Mouse (Mus musculus) adrenal gland, postnatal 10 days (tissue): Measurements from ENCODE around the gene Mier2. TPM values are rescaled to one million over a fixed set of nuclear protein-coding genes. Genes with fewer than 3 reads are reported as not detected.

Source experiments
- DNase-seq: peaks from one replicate; pipeline ENCODE4 v3.0.0; 2021; ENCODE audit warnings: mixed read lengths
- total RNA-seq, 2 experiments: library from RNA; stranded (reverse); gene quantifications; 2 replicates each; pipeline ENCODE4 v1.2.3; 2021

The Mier2 gene
- total RNA-seq, 2 experiments from 2014 or later: 27.3 to 31.8 TPM

DNA sequence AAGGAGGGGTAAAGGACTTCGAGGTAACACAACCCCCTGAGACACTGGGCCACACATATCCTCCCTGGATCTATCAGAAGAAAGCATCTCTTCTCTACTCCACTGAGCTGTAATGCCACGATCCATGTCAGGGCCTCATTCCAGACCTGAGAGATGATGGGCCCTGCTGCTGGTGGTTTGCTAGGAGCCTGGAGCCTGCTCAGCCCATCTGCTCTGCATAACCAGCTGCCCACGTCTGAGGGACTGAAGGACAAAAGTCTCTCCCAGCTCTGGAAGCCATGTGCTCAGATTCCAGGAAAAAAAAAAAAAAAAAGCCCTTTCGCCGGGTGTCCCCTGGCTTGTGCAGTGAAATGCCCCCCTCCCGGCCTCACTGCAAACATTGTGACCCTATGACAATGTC lies 20.8 kb upstream of the Mier2 start:
- DNase-seq: no peak

DNA sequence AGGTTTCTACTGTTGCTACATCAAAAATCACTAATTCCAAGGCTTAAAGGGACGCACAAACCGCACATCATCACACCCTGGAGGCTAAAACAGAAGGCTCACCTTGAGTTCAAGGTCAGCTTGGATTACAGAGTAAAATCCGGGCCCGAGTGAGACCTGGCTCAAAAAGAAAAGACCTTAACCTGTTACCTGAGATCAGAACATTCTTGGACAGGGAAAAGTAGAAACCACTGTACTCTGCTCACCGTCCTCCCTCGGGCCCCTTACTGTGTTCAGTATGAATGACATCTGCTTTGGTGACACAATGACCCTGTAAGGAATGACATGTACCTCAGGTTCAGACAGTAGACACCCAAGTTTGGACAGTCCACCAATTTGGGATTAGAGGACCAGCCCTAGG lies 19.8 kb upstream of the Mier2 start:
- no peak for DNase-seq

DNA sequence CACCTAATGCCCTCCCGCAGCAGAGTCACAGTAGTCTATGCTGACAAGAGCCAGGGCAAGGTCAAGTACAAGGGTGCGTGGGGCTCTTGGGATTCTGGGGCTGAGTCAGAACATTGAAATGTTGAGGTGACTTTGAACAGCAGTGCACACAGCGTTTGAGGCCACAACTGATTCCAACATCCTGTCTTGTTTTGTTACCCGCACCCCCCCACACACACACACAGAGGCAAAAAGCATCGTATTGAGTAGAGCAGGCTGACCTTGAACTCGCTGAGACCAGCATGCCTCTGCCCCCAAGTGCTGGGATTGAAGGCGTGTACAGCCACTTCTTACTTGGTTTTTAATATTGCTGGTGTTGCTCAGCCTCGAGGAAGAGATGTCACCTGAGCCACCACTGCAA lies 19.4 kb upstream of the Mier2 start:
- DNase-seq: no peak

DNA sequence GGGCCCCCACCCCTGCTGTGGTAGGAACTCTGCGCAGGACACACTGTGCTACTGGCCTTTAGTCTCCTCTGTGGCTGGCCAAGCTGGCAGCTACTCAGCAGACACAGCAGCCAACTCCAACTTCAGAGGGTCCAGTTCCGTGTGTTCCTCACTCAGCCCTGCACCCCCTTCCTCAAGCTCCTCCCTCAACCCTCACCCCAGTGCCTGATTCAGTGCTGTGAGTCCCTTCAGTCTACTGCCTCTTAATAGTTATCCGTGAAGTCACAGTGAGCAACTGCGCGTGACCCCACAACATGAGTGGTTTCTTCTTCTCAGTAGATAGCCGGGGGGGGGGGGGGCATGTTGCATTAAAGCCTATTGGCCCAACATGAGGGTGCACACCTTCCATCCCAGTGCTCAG lies 18.6 kb upstream of the Mier2 start:
- no peak for DNase-seq

DNA sequence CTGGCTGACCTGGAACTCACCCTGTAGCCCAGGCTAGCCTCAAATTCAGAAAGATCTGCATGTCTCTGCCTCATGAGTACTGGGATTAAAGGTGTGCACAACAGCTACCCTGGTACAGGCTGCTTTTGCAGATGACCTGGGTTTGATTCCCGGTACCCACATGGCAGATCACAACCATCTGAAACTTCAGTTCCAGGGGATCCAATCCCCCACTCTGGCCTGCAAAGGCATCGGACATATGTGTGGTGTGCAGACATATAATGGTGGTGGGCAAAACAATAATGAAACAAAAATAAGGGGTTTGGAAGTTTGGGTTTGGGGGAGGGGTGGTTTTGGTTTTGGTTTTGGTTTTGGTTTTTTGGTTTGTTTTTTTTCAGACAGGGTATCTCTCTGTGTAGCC lies 16.3 kb upstream of the Mier2 start:
- DNase-seq: no peak

DNA sequence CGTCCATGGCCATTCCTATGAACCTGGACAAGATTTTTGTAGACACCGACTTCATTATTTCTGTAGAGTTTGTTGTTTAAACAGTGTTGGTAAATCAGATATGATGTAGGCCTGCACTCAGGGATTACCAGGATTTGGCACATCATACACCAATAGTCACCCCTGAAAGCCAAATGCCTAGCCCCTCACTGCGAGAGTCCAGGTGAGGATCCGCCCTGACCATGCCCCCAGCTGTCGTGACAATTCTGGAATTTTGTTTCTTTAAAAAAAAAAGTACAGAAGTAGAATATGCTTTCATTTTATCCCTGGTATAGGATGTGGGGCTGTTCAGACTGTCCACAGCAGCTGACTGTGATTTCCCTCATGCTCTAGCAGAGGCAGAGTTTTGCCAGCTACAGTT lies 14.9 kb upstream of the Mier2 start:
- no peak for DNase-seq

DNA sequence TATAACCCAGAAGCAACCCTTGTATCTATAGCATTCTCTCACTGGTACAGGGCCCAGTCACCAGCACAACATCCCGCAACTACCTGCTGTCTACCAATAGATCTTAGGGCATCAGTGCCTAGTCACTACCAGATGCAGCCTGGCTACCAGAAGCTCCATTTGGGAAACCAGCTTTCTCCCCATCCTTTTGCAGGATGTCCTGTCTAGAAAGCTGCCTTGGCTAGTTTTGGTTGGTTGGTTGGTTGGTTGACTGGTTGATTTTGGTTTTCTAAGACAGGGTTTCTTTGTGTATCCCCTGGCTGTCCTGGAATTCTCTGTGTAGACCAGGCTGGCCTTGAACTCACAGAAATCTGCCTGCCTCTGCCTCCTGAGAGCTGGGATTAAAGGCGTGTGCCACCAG lies 4.7 kb upstream of the Mier2 start:
- DNase-seq: no peak

DNA sequence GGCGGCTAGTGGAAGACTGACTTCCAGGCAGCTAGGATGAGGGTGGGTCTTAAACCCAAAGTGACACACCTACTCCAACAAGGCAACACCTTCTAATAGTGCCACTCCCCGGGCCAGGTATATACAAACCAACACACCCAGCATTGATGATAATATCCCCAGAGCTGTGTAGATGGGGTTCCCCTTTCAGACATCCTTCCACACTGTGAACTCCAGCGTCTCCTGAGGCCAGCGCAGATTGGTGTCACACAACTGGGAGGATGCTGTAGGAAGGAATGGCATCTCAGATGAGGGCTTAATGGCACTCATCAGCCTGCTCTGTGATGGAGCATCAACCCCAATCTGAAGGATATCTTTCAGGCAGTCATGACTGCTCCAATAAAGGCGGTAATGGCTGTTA lies 2.5 kb upstream of the Mier2 start:
- no peak for DNase-seq

DNA sequence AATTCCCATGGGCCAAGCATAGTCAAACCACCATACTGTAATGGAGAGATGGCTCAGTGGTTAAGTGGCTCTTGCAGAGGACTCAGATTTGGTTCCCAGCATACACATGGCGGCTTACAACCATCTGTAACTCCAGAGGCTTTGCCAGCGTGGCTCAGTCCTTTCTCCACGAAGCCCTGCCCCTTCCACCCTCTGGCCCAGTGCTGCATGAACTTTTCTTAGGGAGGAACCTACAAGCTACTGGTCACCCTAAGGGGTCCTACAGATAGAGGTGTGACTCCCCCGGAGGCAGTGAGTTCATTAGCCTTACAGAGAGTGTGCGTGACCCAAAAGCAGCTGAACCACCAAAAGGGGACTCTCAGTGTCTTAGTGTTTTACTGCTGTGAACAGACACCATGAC lies 2.0 kb upstream of the Mier2 start:
- no peak for DNase-seq

DNA sequence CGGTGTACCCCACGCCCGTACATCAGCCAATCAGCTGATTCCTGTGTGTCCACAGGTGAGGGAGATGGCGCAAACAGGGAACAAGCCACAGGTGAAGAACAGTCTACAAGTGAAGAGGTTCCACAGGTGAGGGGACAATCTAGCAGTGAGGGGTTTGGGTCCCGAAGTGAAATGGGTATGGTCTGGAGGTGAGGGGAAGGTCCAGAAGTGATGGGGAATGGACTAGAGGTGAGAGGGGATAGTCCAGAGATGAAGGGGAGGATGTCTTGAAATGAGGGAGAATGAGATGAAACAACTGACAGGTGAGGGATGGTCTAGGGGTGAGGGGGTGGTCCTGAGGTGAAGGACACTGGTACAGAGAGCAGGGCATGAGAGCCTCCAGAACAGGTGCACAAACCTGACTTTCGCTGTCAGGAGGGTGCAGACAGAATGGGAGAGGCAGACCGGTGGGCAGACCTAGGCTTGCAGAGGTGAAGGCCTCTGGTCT lies 282 bp upstream of the Mier2 start:
- no peak for DNase-seq

DNA sequence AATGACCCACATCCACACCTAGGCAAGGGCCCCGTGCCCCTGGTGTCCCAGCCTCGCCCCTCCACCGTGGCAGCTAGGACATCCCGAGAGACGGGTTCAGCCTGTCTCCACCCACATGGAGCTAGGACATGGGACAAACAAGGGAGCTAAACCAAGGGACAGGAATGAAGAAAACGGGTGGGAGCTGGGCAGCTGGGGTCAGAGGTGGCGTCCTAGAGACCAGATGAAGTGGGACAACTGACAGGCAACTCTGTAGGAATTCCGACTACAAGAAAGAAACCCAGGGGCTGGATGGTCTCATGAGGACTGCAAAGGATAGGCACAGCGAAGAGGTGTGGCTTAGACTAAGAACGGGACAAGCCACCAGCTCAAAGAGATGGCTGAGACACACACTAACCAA lies 1.3 kb downstream of the Mier2 start:
- no peak for DNase-seq

DNA sequence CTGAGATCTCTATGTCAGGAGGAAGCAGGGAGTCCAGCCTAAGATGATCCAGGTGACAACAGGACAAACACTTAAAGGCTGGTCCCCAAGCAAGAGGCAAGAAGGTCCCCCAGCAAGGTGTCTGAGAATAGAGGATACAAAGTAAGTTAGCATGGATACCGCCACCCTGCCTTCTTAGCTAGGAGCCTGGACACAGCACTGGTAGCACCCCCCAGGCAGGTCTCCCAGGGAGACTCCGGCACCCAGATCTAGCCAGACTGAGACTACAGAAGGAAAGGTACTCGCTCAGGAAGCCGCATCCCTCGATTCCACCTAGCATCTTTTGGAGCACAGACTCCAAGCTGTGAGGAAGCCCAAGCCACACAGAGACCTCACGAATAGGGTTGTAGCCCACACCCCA lies 1.8 kb downstream of the Mier2 start:
- no peak for DNase-seq

DNA sequence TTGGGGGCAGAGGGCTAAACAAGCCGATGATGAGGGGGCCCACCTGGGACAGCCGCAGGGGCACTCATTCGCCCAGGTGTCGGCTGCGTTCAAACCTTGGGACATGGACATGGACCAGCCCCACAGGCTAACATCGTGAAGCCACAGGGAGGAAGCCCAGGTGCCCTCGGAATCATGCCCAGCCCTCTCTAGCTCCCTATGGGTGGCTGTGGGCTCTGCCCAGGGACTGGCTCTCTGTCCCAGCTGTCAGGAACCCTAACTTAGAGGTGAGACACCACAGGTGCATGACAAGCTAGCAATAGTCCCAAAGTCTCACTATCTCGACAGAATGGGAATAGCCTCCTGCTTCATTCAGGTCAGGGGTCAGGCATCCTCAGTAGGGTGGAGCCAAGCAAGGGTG lies 2.5 kb downstream of the Mier2 start:
- DNase-seq: no peak

DNA sequence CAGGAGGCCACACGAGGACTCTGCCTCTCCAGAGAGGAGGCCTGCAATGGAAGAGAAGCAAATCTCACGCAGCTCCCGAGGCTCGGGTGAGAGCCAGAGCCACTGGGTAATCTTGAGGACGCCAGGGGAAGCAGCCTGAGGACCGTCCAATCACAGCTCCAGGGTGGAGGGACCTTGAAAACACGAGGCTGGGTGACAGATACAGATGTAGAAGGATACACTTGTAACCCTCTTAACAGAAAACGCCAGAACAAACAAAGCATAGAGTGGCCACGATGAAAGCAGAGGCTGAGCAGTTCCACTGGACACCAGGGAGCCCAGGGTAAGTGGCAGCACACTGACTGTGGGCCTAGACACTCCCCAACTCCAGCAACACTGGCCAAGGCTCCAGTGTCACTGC lies 4.6 kb downstream of the Mier2 start:
- DNase-seq: no peak

DNA sequence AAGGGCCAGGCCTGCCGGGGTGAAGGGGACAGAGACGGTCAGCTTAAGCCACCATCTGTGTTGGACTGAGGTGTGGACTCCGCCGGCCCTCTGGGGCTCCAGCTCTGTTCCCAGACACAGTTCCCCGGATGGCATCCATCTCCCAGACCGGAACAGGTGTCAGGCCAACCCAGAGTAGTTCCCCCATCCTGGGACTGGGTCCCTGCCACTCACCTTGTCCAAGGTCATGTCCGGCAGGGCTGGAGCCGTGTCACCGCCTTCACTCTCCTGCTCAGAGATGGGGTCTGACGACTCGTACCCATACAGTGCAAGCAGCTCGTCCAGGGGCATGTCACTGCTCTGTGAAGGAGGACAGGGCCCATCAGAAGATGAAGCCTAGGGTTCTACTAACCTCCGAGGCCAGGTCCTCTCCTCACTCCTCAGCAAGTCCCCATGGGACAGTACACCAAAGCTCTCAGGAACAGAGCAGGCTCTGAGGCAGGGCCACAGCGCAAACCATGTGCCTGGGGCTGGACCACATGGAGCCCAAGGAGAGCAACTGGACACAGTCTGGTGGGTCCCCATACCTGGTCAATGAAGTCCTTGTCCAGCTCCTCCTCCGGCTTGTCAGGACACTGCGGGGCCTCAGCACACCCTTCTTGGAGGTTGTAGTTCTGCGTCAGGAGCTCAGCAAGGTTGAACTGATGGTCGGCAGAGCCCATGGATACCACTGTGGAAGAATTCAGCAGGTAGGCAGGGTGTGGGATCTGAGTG lies 5.9 kb downstream of the Mier2 start:
- DNase-seq: no peak

DNA sequence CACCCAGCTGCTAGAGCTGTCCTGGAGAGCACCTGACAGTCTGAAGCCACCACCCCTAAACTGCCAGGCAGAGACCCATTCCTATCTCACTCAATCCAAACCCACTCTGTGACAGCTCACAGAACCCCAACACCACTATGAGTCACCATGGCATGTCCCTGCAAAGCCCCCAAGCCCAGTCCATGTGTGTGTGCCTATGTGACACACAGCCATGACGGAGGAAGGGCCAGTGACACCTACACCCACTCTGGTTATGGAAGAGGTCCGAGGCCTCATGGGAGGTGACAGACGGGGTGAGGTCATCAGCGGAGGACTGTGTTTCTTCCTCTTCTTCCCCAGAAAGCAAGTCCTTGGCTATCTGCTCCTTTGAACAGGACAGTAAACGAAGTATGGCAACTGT lies 6.5 kb downstream of the Mier2 start:
- DNase-seq: no peak

DNA sequence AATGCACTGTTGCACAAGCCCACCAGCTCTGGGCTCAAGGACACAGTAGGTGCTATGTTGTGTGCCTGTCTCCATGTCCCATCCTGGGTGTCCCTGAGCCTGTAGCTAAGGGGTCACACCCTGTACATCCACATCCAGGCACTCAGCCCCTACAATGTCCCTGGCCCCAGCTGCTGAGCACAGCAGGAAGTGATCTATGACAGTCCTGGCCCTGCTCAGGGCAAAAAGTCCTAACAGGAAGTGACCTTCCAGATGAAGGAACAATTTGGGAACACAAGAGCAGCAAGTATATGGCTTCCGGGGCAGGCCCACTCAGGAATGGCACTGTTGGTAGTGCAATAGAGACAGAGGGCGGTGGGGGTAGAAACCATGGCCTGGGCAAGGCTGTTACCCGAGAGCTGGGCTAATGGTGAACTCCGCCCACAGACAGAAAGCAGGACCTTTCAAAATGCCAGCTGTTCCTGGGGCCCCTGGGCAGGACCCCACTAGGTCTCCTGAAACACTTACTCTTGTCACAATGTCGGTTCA lies 7.8 kb downstream of the Mier2 start:
- no peak for DNase-seq

DNA sequence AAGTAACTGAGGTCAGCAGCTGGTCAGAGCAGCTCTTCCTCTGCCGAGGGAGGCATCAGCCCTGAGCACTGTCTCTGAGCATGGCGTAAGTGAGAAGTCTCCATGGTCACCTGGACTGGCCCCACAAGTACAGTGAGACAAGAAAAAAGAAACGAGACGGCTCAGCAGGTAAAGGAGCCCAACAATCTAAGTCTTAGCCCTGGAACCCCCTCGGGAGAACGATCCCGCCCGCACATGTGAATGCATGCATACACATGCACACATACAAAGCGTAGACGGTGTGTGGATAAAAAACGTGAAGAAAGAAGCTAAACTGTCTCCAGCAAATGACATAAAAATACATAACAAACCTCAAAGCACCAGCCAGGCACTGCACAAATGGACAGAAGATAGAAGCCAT lies 8.5 kb downstream of the Mier2 start:
- DNase-seq: no peak

DNA sequence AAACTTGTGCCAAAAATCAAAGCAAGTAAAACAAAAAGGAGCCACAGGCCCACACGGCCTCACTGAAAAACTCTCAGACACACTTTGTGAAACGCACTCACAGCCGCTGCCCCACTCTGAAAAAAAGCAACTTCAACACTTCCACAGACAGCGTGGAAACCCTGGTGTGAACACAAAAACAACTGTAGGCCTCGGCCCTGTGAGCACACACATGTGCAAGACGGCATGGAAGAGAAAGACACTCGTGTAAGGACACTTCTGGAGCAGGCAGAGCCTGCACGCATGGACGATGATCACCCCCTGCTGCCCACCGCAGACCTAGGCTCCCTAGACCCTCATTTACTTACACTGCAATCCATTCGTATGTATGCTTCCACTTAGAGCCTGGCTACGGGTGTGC lies 9.1 kb downstream of the Mier2 start:
- DNase-seq: no peak

DNA sequence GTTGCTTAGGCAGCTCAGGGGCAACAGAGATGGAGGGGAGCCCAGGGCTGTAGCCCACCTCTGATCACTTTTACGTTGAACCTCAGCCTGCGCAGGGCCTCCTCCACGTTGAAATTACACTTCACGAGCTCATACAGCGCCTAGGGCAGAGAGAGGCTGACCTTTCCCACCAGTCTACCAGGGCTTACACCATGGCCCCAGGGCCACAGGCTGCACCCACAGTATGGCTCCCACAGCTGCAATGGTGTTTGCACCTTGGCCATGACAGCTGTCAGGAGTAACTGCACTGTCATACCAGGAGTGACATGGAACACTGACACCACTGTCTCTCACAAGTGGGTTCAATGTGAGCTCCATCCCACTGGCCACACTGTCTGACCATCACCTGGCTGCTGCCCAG lies 10.4 kb downstream of the Mier2 start:
- no peak for DNase-seq

DNA sequence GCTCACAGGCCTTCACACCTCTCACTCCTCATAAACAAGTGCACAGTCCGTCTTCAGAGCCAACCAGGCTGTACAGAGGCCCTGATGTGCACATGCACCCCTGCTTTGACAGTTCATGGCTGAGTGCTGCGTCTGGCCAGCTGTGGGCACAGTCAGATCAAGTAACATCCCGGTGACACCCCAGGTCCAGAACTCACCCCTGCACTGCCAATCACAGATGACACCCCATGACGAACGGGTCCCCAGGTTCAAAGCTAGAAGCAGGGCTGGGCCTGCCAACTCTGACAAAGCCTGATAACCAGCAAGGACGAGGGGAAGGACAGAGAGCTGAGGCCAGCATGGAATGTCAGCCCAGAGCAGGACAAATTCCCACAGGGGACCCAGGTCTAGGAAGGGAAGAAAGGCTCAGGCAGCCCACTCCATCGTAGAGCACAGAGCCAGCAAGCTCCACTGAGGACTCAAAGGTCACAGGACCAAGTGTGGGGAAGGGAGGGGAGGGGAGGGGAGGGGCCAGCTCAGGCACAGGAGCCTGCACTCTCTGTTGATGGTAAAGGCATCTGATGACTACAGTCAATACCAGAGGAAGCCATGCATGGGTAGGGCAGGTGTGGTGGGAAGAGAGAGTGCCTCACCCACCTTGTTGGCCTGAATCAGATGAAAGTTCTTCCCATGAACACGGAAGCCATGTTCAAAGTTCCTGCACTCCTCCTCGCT lies 11.0 kb downstream of the Mier2 start:
- DNase-seq: peak; percentile 60

DNA sequence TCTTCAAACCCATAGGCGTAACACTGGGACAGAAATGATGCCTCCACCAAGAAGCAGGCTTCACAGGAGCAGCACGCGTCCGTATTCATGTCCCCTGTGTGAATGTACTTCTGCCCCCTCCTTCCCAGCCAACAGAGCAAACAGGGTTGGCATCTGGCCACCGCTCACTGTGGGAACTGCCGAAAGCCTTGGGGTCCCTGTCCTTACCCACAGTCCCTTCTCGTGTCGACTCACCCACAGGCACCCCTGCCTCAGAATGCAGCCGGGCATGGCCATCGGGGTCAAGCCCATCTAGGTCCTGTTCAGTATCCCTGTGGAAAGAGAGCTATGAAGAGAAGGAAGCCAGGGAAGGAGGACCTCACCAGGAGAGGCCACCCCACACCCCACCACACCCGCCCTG lies 12.8 kb downstream of the Mier2 start:
- DNase-seq: no peak

DNA sequence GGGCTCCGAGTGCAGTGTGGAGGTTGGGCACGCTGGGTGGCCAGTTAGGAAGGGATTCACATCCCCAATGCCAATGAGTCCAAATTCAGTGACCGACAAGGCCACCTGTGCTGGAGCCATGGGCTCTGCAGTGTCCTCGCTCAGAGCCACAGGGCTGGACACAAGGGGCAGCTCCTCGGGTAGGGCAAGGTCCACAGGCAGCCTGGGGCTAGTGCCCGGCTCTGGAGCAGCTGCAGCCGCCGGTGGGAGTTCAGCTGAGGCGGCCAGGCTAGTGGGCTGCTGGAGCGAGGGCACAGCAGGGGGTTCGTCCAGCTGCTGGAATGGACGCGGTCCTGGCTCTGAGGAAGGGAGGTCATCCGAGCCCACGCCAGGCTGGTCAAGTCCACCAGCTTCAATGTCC lies 13.5 kb downstream of the Mier2 start:
- no peak for DNase-seq

DNA sequence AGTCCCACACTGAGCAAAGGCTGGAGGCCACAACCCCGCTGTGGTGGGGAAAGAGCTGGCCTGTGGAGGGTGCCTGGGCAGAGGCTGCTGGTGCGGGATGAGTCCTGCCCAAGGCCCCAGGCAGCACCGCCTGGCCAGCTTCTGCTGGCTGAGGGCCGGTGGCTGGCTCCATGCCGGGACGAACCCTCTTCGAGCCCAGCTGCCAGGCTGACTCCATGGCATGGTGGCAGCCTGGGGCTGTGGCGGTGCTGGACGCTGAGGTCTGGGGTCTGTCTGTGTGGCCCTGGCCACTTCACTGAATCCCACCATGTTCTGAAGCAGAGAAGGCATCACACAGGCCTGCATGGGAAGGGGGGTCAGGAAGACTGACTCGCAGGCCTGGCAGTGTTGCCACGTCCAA lies 14.3 kb downstream of the Mier2 start:
- DNase-seq: no peak
